Mouse (Mus musculus) activated CD4-positive, CD25-positive, alpha-beta regulatory T cell, adult 4 months (primary cell): ENCODE results near the gene 4930442H23Rik. TPM values are rescaled to one million over a fixed set of nuclear protein-coding genes. Genes with fewer than 3 reads are reported as not detected.
A peak's percentile ranks its signal among the peaks of the same experiment; 100 is the strongest.

Experiments used
- ATAC-seq: one replicate; pipeline ENCODE4 v1.8.0; 2017
- polyA plus RNA-seq, 2 experiments: library from polyadenylated mRNA; unstranded; fragments of 100-300 nt; shearing (Covaris generic); gene quantifications; one replicate each; pipeline ENCODE4 v1.2.1; 2017

Gene 4930442H23Rik
- polyA plus RNA-seq, 2 experiments from 2014 or later: not detected

DNA sequence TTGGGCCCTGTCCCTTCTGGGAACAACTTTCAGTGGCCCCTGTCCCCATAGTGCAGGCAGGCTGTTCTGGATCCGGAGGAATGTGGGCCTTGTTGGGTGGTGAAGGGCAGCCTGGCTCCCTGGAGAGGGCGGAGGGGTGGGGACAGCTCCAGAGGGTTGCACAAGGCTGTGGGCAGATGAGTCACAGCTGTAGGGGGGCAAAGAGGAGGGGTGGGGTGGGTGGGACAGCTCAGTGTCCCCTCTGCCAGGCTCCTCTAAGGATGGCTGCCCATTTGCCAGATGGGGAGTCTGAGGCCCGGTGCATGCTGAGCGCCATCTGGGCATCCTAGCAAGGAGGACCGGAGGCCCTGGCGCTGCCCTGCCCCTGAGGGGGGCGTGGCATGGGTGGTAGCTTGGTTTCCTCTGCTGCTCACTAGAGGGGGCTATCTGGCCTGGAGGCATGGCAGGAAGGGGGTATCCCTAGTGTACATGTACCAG, 40.5 kb downstream of the 4930442H23Rik start:
- no peak for ATAC-seq

DNA sequence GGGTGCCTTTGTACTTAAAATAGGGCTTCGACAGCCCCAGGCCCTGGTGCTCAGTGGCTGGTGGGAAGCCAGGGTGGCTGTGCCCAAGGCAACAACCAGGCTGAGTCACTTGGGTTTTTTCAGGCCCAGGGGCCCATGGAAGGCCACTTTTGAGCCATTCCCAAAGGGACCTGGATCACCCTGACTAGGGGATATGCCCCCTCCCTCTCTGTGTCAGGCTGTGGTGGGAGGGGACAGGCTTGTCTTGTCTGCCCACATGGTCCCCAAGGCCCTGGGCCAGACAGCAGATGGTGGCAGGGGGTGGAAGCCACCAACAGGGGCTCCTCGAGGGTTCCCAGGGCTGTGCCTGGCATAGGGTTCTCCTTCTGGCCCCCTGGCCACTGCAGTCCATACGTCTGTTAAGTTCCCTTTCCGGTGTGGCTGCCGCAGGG, 41.1 kb downstream of the 4930442H23Rik start:
- no peak for ATAC-seq

GRCm38 (mm10) chr10:81141455-81142210, 42.0 kb downstream of the 4930442H23Rik start:
- no peak for ATAC-seq

DNA sequence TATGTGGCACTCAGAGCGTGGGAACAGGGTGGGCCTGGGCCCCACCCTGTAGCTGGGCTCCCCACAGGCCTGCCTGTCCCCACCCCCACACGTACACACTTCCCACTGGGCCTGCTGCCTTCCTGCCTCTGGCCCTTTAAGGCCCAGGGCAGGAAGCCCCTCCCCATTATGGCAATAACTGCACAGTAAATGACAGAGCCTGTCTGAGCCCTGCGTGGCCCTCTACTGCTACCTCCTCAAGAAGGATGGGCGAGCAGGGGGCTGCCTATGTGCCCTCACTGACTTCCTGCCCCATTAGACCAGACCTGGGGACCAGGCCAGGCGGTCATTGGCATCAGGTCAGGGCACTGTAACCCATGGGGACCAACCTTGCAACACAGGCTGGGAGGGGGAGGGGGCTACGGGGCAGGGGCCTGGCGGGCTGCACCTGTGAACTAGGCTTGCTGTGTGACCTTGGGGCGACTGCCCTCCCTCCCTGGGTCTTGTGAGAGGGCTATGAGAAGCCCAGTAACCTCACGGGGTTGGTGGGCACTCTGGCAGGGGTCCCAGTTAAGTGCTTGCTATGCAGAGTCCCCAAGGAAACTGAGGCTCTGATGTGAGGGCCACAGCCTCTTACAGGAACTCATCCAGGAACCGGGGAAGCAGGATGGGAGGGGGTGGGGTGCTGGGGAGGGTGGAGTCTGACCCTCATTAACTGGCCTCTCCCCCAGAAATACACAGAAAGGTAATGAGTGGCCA, 42.8 kb downstream of the 4930442H23Rik start:
- no peak for ATAC-seq

- ATAC-seq: no peak
These were observed 43.6 kb downstream of the 4930442H23Rik start for GRCm38 (mm10) chr10:81140005-81140404.

DNA sequence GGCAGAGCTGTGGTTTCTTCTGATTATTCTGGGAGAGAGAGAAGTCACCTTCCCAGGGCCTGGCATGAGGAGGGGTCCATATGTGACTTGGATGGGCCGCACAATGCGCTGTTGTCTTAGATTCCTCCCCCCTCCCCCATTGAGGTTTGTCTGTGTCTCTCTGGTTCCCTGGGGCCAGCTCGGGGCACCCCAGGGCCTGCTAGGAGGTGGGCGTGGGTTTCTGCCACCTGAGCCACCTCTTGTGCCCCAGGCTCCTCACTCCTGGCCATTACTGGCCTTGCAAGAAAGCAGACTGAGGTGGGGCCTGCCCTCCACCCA, 44.2 kb downstream of the 4930442H23Rik start:
- no peak for ATAC-seq

- no peak for ATAC-seq
These were observed 44.7 kb downstream of the 4930442H23Rik start for GRCm38 (mm10) chr10:81138821-81139528.

GRCm38 (mm10) chr10:81138131-81138782, 45.4 kb downstream of the 4930442H23Rik start:
- peak; percentile 13 for ATAC-seq

DNA sequence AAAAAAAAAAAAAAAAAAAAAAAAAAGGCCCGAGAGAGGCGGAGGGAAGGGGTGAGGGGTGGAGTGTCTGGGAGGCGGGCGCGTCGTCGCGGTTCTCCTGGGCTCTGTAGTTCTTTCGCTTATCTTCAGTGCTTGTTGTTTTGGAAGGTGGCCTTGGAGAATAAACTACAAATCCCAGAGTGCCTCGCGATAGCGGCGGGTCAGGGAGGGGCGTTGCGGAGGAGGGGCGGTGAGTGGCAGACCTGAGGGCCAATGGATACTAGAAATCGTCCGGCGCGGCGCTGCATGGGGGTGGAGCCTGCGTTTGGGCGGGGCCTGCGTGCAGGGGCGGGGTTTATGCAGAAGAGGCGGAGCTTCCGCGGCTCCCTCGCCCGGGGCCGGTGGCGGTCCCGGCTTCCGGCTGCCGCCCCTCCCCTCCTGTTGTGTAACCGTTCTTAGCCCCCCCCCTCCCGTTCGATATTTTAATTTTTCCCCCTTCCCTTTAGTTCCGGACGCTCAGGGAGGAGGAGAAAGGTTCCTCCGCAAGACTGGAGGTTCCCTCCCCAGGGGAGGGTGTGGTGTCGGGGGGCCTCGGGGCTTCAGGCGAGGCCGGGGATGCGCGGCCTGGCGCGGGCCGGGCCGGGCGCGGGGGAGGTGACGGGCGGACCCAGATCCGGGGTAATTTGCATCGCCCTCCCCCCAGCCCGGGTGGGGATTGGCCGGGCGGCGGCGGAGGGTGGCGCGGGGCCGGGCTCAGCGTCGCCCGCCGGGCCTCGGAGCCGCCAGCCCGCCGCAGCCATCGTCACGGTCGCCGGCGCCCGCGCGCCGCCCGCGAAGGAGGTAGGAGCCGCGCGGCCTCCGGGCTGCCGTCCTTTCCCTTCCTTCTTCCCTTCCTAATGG, 46.2 kb downstream of the 4930442H23Rik start:
- ATAC-seq: peak; percentile 82

DNA sequence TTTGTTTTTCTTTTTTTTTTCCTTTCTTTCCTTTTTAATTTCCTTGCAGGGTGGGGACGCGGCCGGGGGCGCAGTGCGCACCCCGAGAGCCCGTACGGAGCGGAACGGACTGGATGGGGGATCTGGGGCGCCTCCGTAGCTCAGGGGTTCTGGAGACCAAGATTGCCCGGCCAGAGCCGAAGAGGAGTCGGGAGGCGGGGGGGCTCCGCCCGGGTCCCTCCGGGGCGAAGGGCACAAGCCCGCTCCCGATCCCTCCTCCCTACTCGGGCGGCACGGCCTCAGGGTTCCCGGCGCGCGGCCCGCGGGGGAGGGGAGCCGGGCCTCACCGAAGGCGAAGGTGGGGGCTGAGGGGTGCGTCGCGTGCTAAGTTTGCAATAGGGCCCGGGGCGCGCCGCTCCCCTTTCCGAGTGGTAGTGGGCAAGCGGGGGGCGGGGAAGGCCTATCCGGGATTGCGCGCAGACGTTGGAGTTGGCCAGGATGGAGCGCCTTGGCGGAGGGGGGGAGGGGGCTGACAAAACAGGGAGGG, 46.9 kb downstream of the 4930442H23Rik start:
- peak; percentile 15 for ATAC-seq

- ATAC-seq: no peak
These were observed 47.6 kb downstream of the 4930442H23Rik start for GRCm38 (mm10) chr10:81135831-81136705.

DNA sequence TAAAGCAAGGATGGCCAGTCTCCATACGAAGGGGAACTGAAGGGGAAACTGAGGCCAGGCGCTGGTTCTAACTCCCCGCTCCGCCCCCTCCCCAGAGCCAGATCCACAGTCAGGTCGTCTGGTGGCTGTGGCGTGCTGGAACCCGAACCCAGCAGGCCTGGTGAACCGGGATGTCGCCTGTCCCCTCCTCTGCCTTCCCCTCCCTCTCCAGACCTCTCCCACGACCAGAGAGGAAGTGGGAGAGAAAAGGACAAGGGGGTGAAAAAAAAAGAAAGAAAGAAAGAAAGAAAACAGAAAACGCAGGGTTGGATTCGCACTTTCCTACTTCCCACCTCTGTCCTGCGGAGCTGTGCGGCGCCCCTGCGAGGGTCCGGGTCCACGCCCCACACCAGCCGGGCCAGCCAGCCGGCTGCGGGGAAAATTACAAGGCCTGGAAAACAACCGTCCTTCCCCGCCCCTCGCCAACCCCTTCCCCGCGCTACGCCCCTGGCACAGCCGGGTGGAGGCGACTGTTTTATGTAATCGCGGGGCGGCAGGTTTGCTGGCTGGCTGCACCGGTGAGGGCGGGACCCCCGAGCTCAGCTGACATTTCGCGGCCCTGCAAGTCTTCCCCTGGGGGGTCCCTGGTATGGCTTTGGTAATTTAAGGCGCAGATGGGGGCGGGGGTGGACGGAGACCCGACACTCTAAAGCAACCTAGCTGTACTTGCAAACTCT, 48.5 kb downstream of the 4930442H23Rik start, which contains the start of gene Zbtb7a:
Zbtb7a (plus strand) TSS at position 255 of the 716 bp plus-strand sequence.
- ATAC-seq: no peak

DNA sequence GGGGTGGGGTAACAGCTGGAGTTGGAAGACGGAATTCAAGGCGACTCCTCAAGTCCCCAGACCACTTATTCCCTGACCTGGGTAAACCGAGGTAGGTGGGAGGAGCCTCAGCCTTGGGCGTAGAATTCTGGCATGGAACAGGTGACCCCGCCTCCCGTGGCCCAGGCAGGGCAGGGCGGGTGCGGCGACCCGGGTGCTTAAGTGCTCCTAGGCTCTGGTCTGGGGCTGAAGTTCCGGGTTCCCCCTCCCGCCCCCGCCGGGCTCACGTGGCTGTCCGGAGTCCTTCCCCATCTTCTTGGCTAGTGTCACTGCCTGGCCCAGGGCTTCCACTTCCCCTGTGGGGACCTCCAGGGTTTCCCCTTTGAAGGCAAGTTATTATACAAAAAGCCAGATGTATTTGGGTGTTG, 49.5 kb downstream of the 4930442H23Rik start:
- ATAC-seq: no peak

Other genes with a start within 250 kb of the 4930442H23Rik start
- gene Gng7, start 168.9 kb downstream of the 4930442H23Rik start, polyA plus RNA-seq: not detected
- under 1 TPM in 1 of 2 experiments, not detected in 1; 0.11 TPM for gene Diras1, start 158.2 kb downstream of the 4930442H23Rik start, polyA plus RNA-seq
- 1 to 10 TPM; 3.2 to 4.0 TPM for gene Slc39a3, start 146.4 kb downstream of the 4930442H23Rik start, polyA plus RNA-seq
- 10 to 100 TPM; 54.7 to 68.3 TPM for gene Sgta, start 123.7 kb downstream of the 4930442H23Rik start, polyA plus RNA-seq
- 1 to 10 TPM; 2.8 to 4.5 TPM for gene Thop1, start 113.8 kb downstream of the 4930442H23Rik start, polyA plus RNA-seq
- gene Creb3l3, start 85.0 kb downstream of the 4930442H23Rik start, polyA plus RNA-seq: not detected
- gene Map2k2, start 77.9 kb downstream of the 4930442H23Rik start, polyA plus RNA-seq: 10 to 100 TPM; 21.3 to 26.5 TPM
- 10 to 100 TPM; 10.7 to 12.4 TPM for gene Zbtb7a, start 48.6 kb downstream of the 4930442H23Rik start, polyA plus RNA-seq
- 10 to 100 TPM; 17.6 to 23.8 TPM for gene Pias4, start 15.9 kb downstream of the 4930442H23Rik start, polyA plus RNA-seq
- 1,000 to 10,000 TPM in 1 of 2 experiments, 100 to 1,000 TPM in 1; 933 to 1,303 TPM for gene Eef2, start 7.2 kb downstream of the 4930442H23Rik start, polyA plus RNA-seq
- gene Dapk3, start 844 bp downstream of the 4930442H23Rik start, polyA plus RNA-seq: 1 to 10 TPM; 4.1 to 4.9 TPM
- under 1 TPM in 1 of 2 experiments, not detected in 1; 0.17 TPM for gene Nmrk2, start 18.2 kb upstream of the 4930442H23Rik start, polyA plus RNA-seq
- 1 to 10 TPM; 4.0 to 5.0 TPM for gene Atcay, start 47.0 kb upstream of the 4930442H23Rik start, polyA plus RNA-seq
- gene Zfr2, start 49.3 kb upstream of the 4930442H23Rik start, polyA plus RNA-seq: 1 to 10 TPM in 1 of 2 experiments, under 1 TPM in 1; 0.79 to 1.5 TPM
- gene Matk, start 69.1 kb upstream of the 4930442H23Rik start, polyA plus RNA-seq: 10 to 100 TPM; 54.3 to 64.7 TPM
- gene Mrpl54, start 83.1 kb upstream of the 4930442H23Rik start, polyA plus RNA-seq: 100 to 1,000 TPM; 148 to 166 TPM
- gene Apba3, start 83.1 kb upstream of the 4930442H23Rik start, polyA plus RNA-seq: 10 to 100 TPM; 10.2 to 18.0 TPM
- gene Tjp3, start 107.7 kb upstream of the 4930442H23Rik start, polyA plus RNA-seq: 1 to 10 TPM; 2.4 to 3.1 TPM
- 10 to 100 TPM; 11.1 to 16.9 TPM for gene Pip5k1c, start 109.1 kb upstream of the 4930442H23Rik start, polyA plus RNA-seq
- gene Cactin, start 137.3 kb upstream of the 4930442H23Rik start, polyA plus RNA-seq: 1 to 10 TPM; 5.1 to 5.7 TPM
- gene Tbxa2r, start 144.9 kb upstream of the 4930442H23Rik start, polyA plus RNA-seq: 10 to 100 TPM; 20.9 to 21.4 TPM
- not detected for gene Gipc3, start 159.4 kb upstream of the 4930442H23Rik start, polyA plus RNA-seq
- 10 to 100 TPM; 18.7 to 20.6 TPM for gene Hmg20b, start 166.6 kb upstream of the 4930442H23Rik start, polyA plus RNA-seq
- gene Mfsd12, start 173.6 kb upstream of the 4930442H23Rik start, polyA plus RNA-seq: 1 to 10 TPM; 1.2 TPM
- 1 to 10 TPM in 1 of 2 experiments, not detected in 1; 2.1 TPM for gene 4930404N11Rik, start 182.0 kb upstream of the 4930442H23Rik start, polyA plus RNA-seq
- 10 to 100 TPM; 19.3 to 20.1 TPM for gene Fzr1, start 194.7 kb upstream of the 4930442H23Rik start, polyA plus RNA-seq
- 10 to 100 TPM; 12.7 to 13.7 TPM for gene Dohh, start 200.6 kb upstream of the 4930442H23Rik start, polyA plus RNA-seq
- 1 to 10 TPM; 1.1 to 1.2 TPM for gene Gm48551, start 200.6 kb upstream of the 4930442H23Rik start, polyA plus RNA-seq
- gene Gm48552, start 205.2 kb upstream of the 4930442H23Rik start, polyA plus RNA-seq: 1 to 10 TPM in 1 of 2 experiments, not detected in 1; 1.4 TPM
- 10 to 100 TPM in 1 of 2 experiments, 1 to 10 TPM in 1; 7.3 to 13.3 TPM for gene Smim24, start 209.2 kb upstream of the 4930442H23Rik start, polyA plus RNA-seq